Mouse (Mus musculus) left cerebral cortex, adult 9 months (tissue): ENCODE measurements at regions not wholly inside any gene's neighbourhood (a gene's known extent, or its start where the extent isn't known, plus 50 kb on each side); places are given as distances from the start of the nearest gene placed in this dataset.

Experiments used
- DNase-seq, 2 experiments: peaks; one replicate each; pipeline ENCODE4 v3.0.0; 2022; ENCODE audit warnings: low spot score in 2 of 2

DNA sequence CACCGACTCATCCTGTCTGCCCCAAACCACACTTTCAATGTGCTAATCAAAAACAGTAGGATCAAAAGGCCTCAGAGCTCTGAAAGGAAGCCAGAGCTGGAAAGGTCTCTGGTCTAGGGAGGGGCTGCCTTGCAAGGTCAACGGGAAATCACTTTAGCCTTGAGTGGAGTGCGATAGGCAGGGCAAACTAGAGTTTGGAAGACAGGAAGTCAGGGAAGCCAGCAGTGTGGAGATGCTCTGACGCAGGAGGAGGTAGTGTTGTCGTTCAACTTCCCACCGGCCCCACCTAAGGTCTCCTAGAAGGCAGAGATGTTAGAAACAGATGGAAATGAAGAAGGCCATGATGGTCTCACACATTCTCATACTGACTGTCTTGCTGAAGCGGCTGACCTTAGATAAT is 52.0 kb upstream of the Trp53i11 start:
- no peak for DNase-seq

DNA sequence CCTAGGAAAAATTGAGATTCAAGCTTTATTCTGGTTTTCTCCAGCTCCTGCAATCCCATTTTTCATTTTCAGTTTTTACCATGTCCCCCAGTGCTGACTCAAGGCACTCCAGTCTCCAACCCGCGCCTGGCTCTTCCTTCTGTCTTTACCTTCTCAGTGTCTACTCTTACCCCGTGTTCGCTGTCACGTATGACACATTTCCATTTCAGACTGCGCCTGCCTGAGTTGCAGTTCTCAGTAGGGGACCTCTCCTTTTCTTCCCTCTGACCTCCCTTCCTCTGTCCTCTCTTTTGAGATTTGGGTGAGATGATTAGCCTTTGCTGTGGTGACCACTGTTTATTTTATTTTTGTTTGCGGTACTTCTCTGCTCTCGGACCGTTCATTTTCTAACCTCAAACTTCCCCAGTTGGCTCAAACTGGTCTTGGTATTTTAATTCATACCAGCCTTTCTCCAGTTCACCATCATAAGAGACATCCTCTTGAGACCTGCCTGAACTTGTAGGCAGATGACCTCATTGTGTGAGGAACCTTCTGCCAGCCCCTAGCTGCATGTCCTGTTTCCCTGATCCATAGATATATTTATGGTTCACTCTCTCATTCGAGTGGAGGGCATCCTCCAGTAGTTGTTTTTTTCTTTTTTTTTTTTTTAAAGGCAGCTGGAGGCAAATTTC is 53.9 kb upstream of the Trp53i11 start:
- DNase-seq: no peak

DNA sequence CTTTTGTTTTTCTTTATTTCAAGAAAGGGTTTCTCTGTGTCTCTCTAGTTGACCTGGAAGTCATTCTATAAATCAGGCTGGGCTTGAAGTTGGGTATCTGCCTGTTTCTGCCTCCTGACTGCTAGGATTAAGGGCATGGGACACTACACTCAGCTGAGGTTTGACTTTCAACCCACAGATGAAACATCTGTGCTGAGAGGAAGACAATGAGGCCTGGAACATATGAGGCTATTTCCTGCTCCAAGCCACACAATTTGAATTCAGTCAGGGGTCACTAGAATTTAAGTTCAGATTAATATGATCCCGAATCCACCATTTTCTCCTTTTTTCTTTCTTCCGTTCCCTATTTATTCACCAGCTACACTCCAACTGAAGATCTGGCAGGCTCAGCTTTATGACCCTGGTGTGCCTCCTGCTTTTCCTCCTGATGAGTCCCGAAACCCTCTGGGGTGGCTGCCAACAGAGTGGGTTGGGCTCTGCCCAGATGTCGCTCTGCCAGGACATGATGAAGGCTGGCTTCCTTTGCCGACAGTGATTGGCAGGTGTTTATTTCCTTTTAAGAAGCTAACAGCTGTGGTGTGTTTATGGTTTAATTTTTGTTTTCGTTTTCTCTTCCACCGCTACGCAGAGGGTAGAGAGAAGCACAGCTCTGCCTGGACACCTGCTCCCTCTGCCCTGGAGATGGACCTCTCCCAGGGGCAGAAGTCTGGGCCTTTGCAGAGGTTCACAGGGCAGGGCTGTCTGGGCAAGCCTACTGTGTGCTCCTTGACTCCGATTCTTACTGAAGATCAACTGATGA is 55.3 kb upstream of the Trp53i11 start:
- DNase-seq: no peak

DNA sequence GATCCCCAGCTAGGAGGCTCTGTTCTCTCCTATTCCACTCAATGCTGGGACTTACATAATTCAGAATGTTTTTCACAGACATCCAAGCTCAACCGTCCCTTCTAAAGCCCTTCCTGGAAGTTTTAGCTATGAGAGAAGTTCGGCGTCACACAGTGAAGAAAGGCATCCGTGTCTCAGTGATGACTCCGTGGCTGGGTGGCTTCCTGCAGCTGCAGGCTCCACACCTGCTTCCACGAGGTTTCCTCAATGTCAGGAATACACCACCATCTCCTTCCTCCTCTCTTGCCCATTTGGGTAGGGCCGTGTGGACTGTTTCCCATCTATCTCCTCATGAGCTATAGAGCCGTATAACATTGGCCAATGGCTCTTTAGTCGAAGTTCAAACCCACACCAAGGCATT is 56.1 kb upstream of the Trp53i11 start:
- no peak for DNase-seq

DNA sequence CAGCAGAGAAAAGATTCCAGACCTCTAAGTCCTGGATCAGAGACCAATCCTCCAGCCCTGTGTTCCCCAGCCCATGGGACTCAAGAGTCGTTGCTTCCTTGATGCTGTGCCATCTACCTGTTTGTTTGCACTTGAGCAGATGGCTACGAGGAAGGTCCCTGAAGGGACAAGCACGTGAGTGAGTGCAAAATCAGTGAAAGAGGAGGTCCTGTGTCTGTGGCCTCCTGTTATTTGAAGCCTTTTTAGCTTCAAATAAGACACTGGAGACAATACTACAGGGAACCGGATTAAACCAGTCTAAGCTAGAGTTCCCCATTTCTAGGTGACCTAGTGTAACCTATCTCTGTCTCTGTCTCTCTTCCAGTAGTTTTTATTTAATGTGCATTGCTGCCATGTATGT is 58.2 kb upstream of the Trp53i11 start:
- DNase-seq: no peak

DNA sequence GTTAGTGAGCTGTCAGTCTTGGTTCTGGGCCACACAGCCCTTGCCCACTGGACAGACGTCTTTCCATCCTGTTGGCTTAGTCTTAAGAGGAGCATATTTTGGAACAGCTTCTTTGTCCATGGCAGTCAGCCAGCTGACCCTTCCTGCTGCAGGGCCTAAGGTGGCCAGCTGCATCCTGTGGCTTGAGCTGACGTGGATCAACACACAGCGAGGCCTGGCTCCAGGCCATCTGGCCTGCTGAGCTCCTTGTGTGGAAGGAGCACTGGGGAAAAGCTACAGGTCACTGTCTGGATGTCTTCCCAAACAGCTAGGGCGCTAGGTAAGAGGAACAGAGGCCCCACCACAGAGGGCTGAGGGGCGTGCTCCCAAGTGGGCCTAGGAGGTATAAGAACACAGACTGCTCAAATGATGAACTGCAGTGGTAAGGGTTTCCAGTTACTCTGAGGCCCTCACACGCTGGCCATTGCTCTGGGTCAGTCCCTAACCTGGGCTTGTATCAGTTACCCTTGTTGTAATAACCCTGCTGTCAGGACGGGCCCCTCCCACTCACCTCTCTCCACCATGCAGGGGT is 60.7 kb upstream of the Trp53i11 start:
- peak in 1 of 2 experiments; percentile 13 for DNase-seq

DNA sequence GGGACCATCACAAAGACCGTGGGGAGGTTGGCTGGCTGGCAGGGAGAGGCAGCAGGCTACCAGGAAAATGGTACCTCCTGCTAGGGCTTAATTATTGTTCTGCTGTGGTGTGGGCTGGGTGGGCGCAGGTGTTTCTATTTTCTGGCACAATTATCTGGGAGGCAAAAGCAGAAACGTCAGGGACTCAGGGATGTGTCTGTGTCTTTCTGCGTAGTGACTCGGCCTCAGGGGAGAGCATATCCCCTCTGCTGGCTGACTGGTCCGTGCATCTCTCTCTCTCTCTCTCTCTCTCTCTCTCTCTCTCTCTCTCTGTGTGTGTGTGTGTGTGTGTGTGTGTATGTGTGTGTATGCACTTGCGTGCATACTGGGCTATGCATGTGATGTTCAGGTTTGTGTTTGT is 61.2 kb upstream of the Trp53i11 start:
- DNase-seq: no peak

DNA sequence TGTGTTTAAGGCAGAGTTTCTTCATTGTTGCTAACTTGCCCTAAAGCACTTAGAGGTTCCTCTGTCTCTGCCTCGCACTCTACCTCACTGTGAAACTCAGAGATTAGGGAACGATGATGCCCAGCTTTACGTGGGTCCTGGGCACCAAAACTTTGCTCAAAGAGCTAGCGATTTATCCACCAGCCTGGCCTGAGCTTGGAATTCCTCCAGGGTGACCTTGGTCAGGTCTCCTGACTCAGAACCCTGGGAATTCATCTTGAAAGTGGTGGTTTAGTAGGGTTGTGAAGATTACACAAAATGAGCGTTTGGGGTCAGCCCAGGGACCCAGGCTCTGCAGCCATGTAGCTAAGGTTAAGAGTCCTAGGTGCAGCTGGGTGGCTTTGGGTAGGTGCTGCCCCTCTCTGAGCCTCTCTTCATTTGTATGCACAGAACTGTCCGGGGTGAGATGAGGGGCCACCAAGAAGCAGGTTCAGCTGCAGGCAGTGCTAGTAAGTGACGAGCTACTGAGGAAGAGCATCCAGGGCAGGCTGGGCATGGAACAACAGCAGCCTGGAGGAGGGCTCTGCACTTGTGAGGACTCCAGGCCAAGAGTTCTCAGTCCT is 62.4 kb upstream of the Trp53i11 start:
- DNase-seq: no peak

DNA sequence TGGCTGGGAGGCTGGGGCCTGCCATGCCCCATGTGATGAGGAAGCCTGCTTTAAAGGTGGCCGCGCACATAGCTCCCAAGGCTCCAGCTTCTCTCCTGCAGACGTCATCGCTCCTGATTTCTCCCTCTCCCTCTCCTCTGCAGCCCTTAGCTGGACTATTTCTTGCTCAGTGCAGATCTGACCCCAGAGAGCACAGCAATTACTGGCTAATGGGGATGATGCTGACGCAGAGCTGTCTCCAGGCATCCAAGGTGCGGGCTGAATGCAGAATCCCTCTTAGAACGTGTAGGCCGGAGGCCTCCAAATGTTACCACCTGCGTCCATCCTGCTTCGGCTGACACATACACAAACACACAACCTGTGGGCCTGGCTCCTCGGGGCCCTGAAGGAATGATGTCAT is 63.5 kb upstream of the Trp53i11 start:
- DNase-seq: no peak

DNA sequence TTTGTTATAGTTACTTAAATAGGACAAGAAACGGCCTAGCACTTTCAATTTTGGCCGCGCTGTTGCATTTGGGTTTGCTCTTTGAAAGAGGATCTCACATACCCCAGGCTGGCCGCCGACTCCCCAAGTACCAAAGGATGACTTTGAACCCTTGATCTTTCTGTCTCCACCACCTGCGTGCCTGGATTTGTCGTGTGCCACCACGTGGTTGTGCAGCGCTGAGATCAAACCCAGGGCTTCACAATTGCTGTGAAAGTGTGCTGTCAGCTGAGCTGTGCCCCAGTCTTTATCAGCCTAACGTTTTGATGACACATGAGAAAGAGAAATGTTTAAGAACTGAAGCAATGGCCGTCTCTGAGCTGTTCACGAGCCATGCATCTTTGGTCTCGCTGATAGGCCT is 67.0 kb upstream of the Trp53i11 start:
- DNase-seq: no peak

DNA sequence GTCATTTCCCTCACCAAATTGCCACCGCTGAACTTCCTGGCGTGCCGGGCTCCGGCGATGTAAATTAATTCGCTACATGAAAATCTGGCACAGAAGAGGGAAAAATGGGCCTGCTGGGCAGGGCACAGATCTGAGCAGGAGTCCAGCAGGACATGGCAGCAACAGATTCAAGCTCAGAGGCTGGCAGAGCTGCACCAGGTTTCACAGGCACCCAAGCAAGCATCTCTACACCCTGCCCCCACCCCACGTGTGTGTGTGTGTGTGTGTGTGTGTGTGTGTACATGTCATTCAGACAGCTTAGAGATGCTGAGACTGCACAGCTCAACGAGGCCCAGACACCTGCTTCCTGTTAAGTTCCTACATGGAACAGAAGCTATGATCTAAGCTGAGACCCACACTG is 68.3 kb upstream of the Trp53i11 start:
- DNase-seq: no peak

DNA sequence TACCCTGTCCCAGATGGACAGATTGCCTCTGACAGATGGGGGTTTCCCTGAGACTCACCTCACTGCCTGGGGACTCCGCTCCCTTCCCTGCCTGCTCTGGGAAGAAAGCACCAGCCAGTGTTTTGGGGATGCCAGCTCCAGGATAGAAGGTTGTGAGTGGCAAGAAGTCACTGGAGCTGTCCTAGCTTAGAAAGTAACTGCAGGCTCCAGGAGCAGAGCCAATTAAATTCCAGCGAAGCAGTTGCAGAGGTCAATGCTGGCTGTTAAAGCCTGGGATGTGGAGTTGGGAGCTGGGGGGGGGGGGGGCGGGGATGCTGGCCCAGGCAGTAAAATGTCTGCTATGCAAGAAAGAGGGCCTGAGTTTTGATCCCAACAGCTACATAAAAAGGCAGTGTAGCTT is 69.3 kb upstream of the Prdm11 start:
- DNase-seq: no peak

DNA sequence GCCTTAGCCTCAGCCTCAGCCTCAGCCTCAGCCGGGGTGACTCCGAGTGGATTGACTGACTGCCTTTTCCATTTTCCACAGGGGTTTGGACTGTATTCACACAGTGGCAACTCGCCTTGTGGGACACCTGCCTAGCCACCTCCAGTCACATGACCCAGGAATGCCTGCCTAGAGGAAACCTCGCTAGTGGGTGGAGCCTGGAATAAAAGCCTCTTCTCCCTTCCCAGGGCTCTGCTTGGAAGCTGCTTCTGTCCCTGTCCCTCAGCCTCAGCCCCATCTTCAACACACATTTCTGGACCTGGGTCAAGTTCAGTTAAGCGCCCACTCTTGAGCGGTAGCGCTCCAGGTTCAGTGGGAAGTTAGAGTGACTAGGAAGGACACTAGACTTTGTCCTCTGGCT is 68.0 kb upstream of the Prdm11 start:
- DNase-seq: no peak

DNA sequence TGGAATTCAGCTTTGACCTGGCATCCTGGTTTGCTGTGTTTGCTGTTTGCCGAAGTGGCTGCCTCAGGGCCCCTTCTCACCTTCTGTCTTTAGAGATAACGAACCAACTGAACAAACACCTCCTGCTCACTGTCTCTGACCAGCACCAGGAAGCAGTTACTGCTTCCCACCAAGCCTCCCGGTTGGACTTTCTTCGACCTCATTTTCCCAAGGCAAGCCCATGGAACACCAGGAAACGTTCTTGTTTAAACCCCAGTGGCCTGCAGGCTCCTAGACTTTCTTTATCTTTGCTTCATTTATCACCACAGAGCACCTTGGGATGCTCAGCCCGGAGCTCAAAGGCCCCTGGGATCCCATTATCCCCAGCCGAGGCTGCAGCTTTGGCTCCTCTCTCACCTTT is 66.4 kb upstream of the Prdm11 start:
- no peak for DNase-seq

DNA sequence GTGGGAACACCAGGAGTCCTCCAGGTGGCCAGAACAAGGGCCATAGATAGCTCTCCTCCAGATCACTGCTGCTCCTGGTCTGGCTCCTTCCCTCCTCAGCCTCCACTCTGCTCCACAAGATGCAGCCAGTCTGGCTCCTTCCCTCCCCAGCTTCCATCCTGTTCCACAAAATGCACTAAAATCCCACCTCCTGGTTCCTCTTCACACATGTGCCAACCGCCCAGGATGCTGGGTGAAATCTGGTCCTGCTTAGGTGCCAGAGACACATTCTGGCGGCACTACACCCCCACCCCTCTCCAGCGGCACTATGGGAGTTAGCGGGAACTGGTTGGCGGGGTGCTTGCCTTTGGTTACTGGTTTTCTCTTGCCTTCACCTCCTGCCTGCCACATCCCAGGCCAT is 64.9 kb upstream of the Prdm11 start:
- DNase-seq: peak in 1 of 2 experiments; percentile 65

DNA sequence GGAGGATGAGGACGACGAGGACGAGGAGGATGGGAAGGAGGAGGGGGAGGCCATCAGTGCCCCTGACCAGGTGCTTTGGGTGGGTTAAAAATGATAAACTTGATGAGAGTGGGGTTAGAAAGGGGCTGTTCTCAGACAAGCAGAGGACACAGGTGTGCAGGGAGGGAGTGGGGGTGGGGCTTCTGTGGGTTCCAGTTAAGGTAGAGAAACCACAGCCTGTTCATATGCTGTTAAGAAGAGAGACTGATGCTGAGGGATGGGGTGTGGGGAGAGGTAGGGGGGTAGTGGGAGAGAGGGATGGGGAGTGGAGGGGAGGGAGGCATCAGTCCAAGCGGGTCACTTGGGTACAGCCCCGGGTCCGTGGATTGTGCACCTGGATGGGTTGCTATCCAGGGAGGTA is 60.6 kb upstream of the Prdm11 start:
- DNase-seq: no peak

DNA sequence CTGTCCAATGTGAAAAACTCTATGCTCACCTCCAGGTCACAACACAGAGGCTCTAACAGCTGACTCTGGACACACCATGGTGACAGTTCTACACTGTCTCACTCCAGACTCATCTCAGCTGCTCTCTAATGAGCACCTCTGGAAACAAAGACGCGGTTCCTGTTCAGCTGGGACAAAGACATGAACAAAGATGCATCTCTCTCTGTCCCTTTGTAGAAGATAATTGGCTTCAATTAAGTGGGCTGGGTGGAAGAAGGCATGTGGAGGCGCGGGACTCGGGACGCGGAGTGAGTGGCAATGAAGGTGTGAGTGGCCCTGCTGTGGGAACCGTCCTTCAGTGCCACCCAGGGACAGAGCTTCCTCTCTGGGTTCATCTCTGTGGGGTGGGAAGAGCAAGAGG is 56.0 kb upstream of the Prdm11 start:
- DNase-seq: no peak

DNA sequence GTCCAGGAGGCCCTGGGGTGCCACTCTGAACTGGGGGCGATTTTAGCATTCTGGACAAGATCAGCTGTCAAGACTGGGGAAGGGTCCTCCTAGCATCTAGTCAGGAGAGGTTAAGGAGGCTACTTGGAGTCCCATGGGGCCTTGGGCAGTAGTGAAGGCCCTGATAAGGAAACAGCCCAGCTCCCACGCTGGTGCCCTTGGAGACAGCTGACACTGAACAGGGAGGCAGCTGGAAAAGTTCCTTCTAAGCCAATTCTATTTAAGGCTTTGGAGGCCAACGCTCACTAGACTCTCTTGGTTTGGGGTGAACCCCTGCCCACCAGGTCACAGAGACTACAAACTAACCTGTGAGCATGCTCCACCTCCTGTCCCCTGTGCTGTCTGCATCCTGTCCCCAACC is 53.8 kb upstream of the Prdm11 start:
- no peak for DNase-seq

DNA sequence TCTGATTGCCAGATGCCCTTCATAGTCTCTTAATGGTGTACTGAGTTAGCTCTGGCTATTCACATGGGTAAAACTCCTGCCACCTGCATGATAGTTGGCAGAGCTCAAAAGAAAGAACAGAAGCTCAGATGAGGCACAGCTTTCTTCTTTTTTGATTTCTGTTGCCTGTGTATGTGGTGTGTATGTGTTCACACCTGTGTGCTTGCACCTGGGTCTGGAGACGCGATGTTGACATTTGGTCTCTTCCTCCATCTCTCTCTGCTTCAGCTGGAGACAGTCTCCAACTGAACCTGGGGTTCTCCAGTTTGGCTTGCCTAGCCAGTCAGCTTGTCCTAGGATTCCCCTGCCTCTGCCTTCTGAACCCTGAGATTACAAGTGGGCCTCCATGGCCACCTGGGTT is 51.0 kb upstream of the Prdm11 start:
- DNase-seq: no peak

DNA sequence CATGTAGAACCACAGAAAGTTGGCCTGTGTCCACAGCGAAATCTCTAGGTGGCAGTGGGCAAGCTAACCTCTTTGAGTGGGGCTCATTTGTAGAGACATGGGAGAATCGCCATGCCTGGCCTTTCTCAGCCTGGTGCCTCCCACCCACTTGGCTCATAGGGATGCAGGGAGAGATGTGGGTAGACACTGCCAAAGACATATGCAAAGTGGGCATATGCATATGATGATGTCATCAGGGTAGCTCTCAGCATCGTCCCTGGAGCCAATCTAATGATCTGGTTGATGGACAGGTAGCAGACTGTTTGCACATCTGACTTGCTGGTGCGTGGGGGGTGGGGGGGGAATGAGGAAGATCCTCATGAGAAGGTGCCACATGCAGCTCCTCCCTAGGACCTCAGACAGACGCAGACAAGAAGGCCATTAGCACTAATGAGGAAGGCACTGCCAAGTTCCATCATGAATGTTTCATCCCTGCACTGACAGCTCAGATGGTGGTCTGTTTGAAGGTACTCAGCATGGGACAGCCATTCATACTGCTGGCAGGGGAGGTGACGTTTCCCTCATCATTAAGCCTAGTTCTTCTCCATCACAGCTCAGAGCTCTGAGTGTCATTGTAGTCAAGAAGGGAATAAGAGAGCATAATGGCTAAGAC is 50.2 kb upstream of the Prdm11 start:
- no peak for DNase-seq
